Mouse (Mus musculus): Measurements from ENCODE around the gene Ptpn4.

GRCm38 (mm10) chr1:119685773-119686558, 151.4 kb downstream of the Ptpn4 start:
- TF ChIP-seq POLR2A (IDR thresholded peaks at IDR 0.05; ENCODE audit: control insufficient read depth, low read depth, low read length) (no peak), CTCF (IDR thresholded peaks at IDR 0.05; ENCODE audit: control insufficient read depth, insufficient read depth, insufficient replicate concordance, low read depth, low read length) (no peak)
